Mouse (Mus musculus) lung, postnatal 10 days (tissue): ENCODE measurements around the gene Smpdl3b.

Source experiments
- DNase-seq: peaks from one replicate; pipeline ENCODE4 v3.0.0; 2021

The Smpdl3b gene

DNA sequence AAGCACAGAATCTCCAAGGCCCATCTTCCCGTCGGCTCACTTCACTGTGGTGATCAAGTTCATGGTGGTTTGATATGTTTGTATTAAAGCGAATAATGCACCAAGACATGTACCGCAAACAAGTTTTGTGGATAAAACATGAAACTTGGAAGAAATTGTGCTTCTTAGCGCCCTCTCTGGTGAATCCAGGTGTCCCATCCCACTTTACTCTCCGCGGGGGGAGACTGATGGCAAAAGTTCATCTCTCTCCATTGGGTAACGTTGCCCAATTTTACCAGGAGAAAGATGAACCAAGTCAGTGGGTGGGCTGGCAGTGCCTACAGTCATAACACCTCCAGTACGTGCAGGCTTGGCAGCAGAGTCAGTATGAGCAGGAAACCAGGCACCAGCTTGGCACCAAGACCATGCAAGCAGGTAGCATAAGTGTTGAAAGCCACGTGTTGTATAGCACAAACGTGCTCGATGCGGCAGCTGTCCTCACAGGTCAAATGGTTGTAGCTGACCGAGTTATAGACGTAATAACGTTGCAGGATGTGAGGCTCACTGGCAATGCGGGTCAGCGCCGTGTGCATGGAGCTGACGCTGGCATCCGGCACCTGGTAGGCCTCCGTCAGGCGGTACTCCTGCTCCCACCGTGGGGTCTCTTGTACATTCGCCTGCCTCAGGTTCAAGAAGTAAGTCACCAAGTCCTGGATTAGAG is 23.8 kb downstream of the Smpdl3b start:
- DNase-seq = no peak

DNA sequence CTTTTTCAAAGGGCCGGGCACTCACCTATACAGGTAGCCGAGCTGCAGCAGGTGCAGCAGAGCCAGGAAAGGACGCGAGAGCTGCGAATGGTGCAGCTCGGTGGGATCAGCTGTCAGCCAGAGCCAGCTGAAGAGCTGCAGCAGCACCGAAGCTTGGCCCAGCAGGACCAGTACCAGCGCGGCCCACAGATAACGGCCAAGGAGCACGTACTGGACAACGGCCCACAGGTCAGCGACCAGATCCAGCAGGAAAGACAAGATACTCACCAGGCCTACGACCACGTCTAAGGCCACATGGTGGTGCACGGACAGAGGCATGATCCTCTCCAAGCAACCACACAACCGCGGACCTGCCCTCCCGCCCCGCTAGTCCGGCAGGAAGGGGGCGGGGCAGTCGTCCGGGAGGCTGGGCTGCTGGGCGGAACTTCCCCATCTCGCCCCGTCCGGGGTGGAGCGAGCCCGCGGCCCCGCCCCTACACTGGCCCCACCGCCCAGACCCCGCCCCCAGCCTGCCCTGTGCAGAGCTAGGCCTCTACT is 24.8 kb downstream of the Smpdl3b start, which contains the start of gene Xkr8:
Gene Xkr8 (minus strand): TSS at position 399 of the 537 bp plus-strand sequence.
- DNase-seq = peak; percentile 95

GRCm38 (mm10) chr4:132731616-132732015 is 25.4 kb downstream of the Smpdl3b start:
- no peak for DNase-seq

DNA sequence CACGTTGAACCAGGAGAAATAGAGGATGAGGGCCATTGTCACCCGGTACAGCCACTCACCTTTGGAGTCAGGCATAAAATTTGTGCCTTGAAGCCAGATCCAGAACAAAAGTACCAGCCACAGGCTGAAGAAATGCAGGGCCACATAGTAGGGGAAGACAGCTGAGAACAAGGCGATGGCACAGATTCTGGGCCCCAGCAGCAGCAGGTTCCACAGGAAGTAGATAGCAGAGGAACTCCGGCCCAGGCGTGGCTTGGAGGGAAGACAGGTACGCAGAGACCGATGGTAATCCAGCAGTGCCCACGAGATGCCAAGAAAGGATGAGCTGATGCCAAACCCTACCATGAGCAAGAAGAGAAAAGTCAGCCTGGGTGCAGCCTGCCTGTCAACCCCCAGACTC is 28.8 kb downstream of the Smpdl3b start:
- DNase-seq = no peak

DNA sequence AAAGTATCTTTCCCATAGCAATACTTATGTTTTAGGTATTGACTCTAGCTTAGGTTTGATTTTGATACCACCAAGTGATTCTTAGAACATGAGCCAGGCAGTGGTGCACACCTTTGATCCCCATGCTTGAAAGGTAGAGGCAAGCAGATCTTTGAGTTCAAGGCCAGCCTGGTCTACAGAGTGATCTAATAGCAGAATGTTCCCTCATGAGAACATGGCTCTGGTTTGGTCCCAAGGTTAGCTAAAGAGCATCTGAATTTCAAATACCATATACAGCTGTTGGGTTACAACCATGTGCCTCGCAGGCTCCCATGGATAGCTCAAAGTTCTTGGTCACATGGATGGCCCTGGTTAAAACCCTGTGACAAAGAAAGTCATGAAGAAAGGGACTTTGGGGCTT is 38.8 kb downstream of the Smpdl3b start:
- no peak for DNase-seq

DNA sequence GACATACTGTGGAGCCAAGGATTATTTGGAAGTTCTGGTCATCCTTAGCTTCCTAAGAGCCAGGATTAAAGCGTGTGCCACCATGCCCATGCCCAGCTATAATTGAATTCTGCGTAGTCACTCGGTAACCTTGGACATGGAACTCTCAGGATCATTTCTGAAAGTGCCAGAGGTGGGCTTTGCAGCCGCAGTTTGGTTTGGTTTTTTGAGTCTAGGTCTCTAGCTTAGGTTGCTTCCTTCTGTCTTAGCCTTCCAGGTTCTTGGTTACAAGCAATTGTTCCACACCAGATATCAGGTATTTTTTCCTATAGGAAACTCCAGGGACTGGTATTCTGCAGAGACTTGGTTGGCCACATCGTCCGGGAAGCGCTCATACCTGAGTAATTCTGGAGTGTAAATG is 43.9 kb downstream of the Smpdl3b start:
- DNase-seq = no peak

GRCm38 (mm10) chr4:132706885-132707284 is 50.2 kb downstream of the Smpdl3b start:
- no peak for DNase-seq

DNA sequence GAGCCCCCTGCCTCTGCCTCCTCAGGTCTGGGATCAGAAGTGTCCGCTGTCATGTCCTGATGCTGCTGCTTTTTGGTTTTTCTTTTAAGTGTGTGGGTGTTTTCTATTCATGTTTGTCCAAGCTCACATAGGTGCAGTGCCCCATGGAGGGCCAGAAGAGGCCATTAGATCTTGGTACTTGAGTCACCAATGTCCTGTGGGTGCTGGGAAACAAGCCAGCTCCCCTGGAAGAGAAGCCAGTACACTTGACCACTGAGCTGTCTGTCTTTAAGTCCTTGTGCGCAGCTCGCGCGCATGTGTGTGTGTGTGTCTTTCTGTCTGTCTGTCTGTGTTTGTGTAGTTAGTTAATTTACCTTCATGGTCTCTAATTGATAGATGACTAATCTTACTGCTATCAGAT is 55.0 kb downstream of the Smpdl3b start:
- DNase-seq = no peak

- no peak for DNase-seq
Observed at GRCm38 (mm10) chr4:132693366-132693765, 63.7 kb downstream of the Smpdl3b start.

- DNase-seq = no peak
Observed at GRCm38 (mm10) chr4:132689634-132690033, 67.4 kb downstream of the Smpdl3b start.
